In the genomic region with DNA sequence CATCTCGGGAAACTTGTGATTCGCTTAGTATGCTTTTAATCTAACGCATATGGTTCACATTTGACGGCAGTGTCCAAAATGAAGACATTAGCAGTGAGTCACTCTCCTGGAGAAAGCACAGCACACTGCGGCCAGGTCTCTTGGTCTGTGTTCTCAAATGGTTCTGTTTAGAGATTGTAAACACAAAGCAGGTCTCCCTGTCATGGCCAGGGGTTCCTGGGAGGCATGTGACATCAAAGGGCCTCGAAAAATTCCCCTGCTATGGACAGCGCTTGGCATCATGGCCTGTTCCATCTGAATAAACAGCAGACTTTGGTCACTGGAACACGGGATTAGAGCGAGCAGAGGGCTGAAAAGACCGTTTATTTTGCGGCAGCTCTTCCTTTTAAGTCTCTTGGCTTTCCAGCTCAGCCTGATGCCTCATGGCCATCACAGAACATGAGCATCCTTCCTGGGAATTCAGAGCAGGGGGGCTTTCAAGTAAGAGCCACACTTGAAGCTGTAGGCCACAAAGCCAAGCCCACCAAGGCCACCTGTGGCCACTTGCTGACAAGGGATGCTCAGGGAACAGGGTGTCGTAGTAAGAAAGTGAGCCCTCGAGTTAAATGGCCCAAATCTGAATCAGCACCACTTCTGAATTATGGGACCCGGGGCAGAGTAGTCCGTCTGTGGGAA, we compare ENCODE assay signal across 20 mouse cellular contexts.
DNase-seq lines count a peak whose midpoint lies in the region; ATAC-seq and TF ChIP-seq lines count a peak whose summit lies in the region.
"Had no signal": no experiment of that assay in that cellular context is flagged by ENCODE, and none has a peak within 500 bp of the region (broad histone marks: within the 10 kb centered on the region; RNA-seq: fewer than 3 reads in every experiment).

No protein-coding gene starts in this region.

- peak; percentile 79 for DNase-seq in heart, adult 11 months
- DNase-seq in heart, postnatal 25 days (ENCODE audit: low spot score): no peak
- peak; percentile 76 for DNase-seq in NIH3T3 (ENCODE audit: low read depth)
- DNase-seq in embryonic facial prominence, embryonic 11.5 days (ENCODE audit: low spot score): peak; percentile 55
- DNase-seq in kidney, postnatal 0 days (ENCODE audit: low spot score): peak; percentile 10
- no peak for DNase-seq in right cerebral cortex, postnatal 10 days (ENCODE audit: low spot score in 2 of 2)
- no peak for DNase-seq in right cerebral cortex, adult 2 months (ENCODE audit: low spot score in 2 of 2)
- DNase-seq: cerebellum, postnatal 10 days; heart, adult 2 months; right cerebral cortex, adult 18-20 months had no signal

- H3K27me3 ChIP-seq in embryonic facial prominence, embryonic 11.5 days (ENCODE audit: control insufficient read depth, insufficient read depth, low read length): no peaks in the 10 kb centered on the region
- no peaks in the 10 kb centered on the region for H3K27me3 ChIP-seq in kidney, postnatal 0 days (ENCODE audit: insufficient read depth, low read length)
- H3K27me3 ChIP-seq: embryonic facial prominence, embryonic 13.5 days; forebrain, embryonic 13.5 days; heart, embryonic 15.5 days; hindbrain, embryonic 13.5 days had no signal

- H3K36me3 ChIP-seq in embryonic facial prominence, embryonic 11.5 days (replicated peaks; ENCODE audit: control insufficient read depth, insufficient read depth, low read depth, low read length): no peaks in the 10 kb centered on the region
- no peaks in the 10 kb centered on the region for H3K36me3 ChIP-seq in kidney, postnatal 0 days (ENCODE audit: insufficient read depth, low read length)
- H3K36me3 ChIP-seq: embryonic facial prominence, embryonic 13.5 days; G1E; heart, embryonic 15.5 days; hindbrain, embryonic 13.5 days; limb, embryonic 12.5 days had no signal

- WGBS in embryonic facial prominence, embryonic 11.5 days: 59% methylated on average over 15 of the region's 15 CpGs
- WGBS in kidney, postnatal 0 days: 65% methylated on average over 15 of the region's 15 CpGs

- no peaks in the 10 kb centered on the region for H3K4me1 ChIP-seq in embryonic facial prominence, embryonic 11.5 days (ENCODE audit: control insufficient read depth, insufficient read depth, low read length)
- peaks cover 7% of the 10 kb centered on the region; the same call in 1 of the 2 replicates for H3K4me1 ChIP-seq in kidney, postnatal 0 days (replicated peaks; ENCODE audit: insufficient read depth, low read length)
- H3K4me1 ChIP-seq: forebrain, embryonic 13.5 days; heart, embryonic 15.5 days had no signal

- no peak overlapping the region for H3K4me3 ChIP-seq in embryonic facial prominence, embryonic 11.5 days (ENCODE audit: low read depth, low read length)
- no peak overlapping the region for H3K4me3 ChIP-seq in kidney, postnatal 0 days (replicated peaks; ENCODE audit: low read depth, low read length)
- H3K4me3 ChIP-seq: embryonic facial prominence, embryonic 13.5 days; forebrain, embryonic 13.5 days; heart, adult 2 months; heart, embryonic 15.5 days; hindbrain, embryonic 13.5 days; layer of hippocampus, adult 2 months; left cerebral cortex, adult 2 months; limb, embryonic 12.5 days had no signal

- no peak for TF ChIP-seq CTCF in kidney, postnatal 0 days (IDR thresholded peaks at IDR 0.05; ENCODE audit: low read depth)

- no peak overlapping the region for H3K9ac ChIP-seq in embryonic facial prominence, embryonic 11.5 days (replicated peaks; ENCODE audit: low read length)
- no peak overlapping the region for H3K9ac ChIP-seq in kidney, postnatal 0 days (ENCODE audit: low read depth, low read length)
- H3K9ac ChIP-seq: embryonic facial prominence, embryonic 13.5 days; forebrain, embryonic 13.5 days; heart, embryonic 15.5 days; hindbrain, embryonic 13.5 days; limb, embryonic 12.5 days; liver, embryonic 14.5 days had no signal

- intact Hi-C loops in heart, postnatal 25 days (cut with DNase I): no loop called here

- no peak overlapping the region for H3K4me2 ChIP-seq in embryonic facial prominence, embryonic 11.5 days (ENCODE audit: low read depth, low read length)
- no peak overlapping the region for H3K4me2 ChIP-seq in kidney, postnatal 0 days (ENCODE audit: low read length)
- H3K4me2 ChIP-seq: embryonic facial prominence, embryonic 13.5 days; forebrain, embryonic 13.5 days; heart, embryonic 15.5 days; hindbrain, embryonic 13.5 days; limb, embryonic 12.5 days had no signal

- H3K27ac ChIP-seq in embryonic facial prominence, embryonic 11.5 days (replicated peaks; ENCODE audit: low read depth, low read length): no peak overlapping the region
- no peak overlapping the region for H3K27ac ChIP-seq in kidney, postnatal 0 days
- H3K27ac ChIP-seq: embryonic facial prominence, embryonic 13.5 days; forebrain, embryonic 13.5 days; heart, adult 2 months; heart, embryonic 15.5 days; hindbrain, embryonic 13.5 days; layer of hippocampus, adult 2 months; left cerebral cortex, adult 2 months; limb, embryonic 12.5 days; liver, embryonic 14.5 days had no signal

- no peak for ATAC-seq in embryonic facial prominence, embryonic 11.5 days (replicated peaks; ENCODE audit: insufficient number of reproducible peaks, low FRiP score, low TSS enrichment, low read depth)
- ATAC-seq in kidney, postnatal 0 days (replicated peaks; ENCODE audit: low FRiP score, low read depth): no peak; the same call in 1 of the 2 replicates
- ATAC-seq: forebrain, embryonic 13.5 days; midbrain, embryonic 16.5 days had no signal

- H3K9me3 ChIP-seq in embryonic facial prominence, embryonic 11.5 days (replicated peaks; ENCODE audit: control insufficient read depth, low read length): no peaks in the 10 kb centered on the region
- no peaks in the 10 kb centered on the region for H3K9me3 ChIP-seq in kidney, postnatal 0 days (replicated peaks; ENCODE audit: low read length)
- H3K9me3 ChIP-seq: embryonic facial prominence, embryonic 13.5 days; forebrain, embryonic 13.5 days; G1E; heart, embryonic 15.5 days; hindbrain, embryonic 13.5 days; limb, embryonic 12.5 days had no signal

Comparison
In these comparisons a context has a peak if more than half of its experiments do, and no peak if none do; other contexts are left out.
1. DNase-seq: peak in heart, adult 11 months (single experiment), NIH3T3 (single experiment), embryonic facial prominence, embryonic 11.5 days (single experiment) and kidney, postnatal 0 days (single experiment); none in heart, postnatal 25 days (single experiment), right cerebral cortex, postnatal 10 days (0 of 2) and right cerebral cortex, adult 2 months (0 of 2).